Mouse (Mus musculus): Measurements from ENCODE around the gene Mettl16.

- no peak for TF ChIP-seq CTCF (IDR thresholded peaks at IDR 0.05; ENCODE audit: low read depth, low read length)
- no peak for TF ChIP-seq POLR2A (IDR thresholded peaks at IDR 0.05; ENCODE audit: borderline replicate concordance, low read depth, low read length)
Observed at GRCm38 (mm10) chr11:74808251-74808853, 37.7 kb downstream of the Mettl16 start.
